Mouse (Mus musculus) intestine, postnatal 0 days (tissue): ENCODE data around the gene Otof. TPM values are rescaled to one million over a fixed set of nuclear protein-coding genes. Genes with fewer than 3 reads are reported as not detected.

ENCODE experiments used
- ATAC-seq: fragments of 200-750 bp; cut with Nextera tagmentation; 2 replicates; pipeline ENCODE4 v1.8.0; 2017; ENCODE audit warnings: mild to moderate bottlenecking, moderate TSS enrichment, moderate library complexity
- H3K27ac ChIP-seq: fragments of 300-500 bp; sonication (generic); 2 replicates; pipeline ENCODE4 v1.5.1; 2014; ENCODE audit warnings: mild to moderate bottlenecking, low read depth, low read length, moderate library complexity
- H3K27me3 ChIP-seq: fragments of 300-500 bp; sonication (generic); replicated peaks from 2 replicates; pipeline ENCODE4 v1.6.1; 2014; ENCODE audit warnings: low read length, mixed read lengths; ENCODE audit not compliant: control insufficient read depth, insufficient read depth
- H3K36me3 ChIP-seq: fragments of 300-500 bp; sonication (generic); 2 replicates; pipeline ENCODE4 v1.6.1; 2014; ENCODE audit warnings: mild to moderate bottlenecking, moderate library complexity; ENCODE audit not compliant: control insufficient read depth, insufficient read depth
- H3K4me1 ChIP-seq: fragments of 300-500 bp; sonication (generic); replicated peaks from 2 replicates; pipeline ENCODE4 v1.6.1; 2014; ENCODE audit warnings: antibody characterized with exemption, low read length, mixed read lengths; ENCODE audit not compliant: control insufficient read depth, insufficient read depth
- H3K4me2 ChIP-seq: fragments of 300-500 bp; sonication (generic); replicated peaks from 2 replicates; pipeline ENCODE4 v1.6.1; 2014; ENCODE audit warnings: low read depth, mild to moderate bottlenecking, moderate library complexity
- H3K4me3 ChIP-seq: fragments of 300-500 bp; sonication (generic); 2 replicates; pipeline ENCODE4 v1.5.1; 2014; ENCODE audit warnings: low read depth, low read length
- H3K9ac ChIP-seq: fragments of 300-500 bp; sonication (generic); 2 replicates; pipeline ENCODE4 v1.6.1; 2014; ENCODE audit warnings: mild to moderate bottlenecking, low read depth, low read length
- H3K9me3 ChIP-seq: fragments of 300-500 bp; sonication (generic); 2 replicates; pipeline ENCODE4 v1.6.1; 2016; ENCODE audit warnings: mixed run types; ENCODE audit not compliant: control insufficient read depth
- CTCF ChIP-seq: sonication (generic); IDR thresholded peaks from 2 replicates; pipeline ENCODE4 v1.5.1; 2016; ENCODE audit warnings: low read depth, mild to moderate bottlenecking, control low read depth, antibody characterized with exemption, moderate library complexity
- WGBS: fragments of 180-500 bp; shearing (Covaris S2); extraction: QIAGEN DNeasy Blood & Tissue Kit; methylation state at CpG from one replicate; pipeline ENCODE4 v1.1.7; 2014; 5-methylcytosine and 5-hydroxymethylcytosine counted together
- polyA plus RNA-seq: library from polyadenylated mRNA; unstranded; fragments of >200 nt; fragmentation: Nextera tagmentation; extraction: Ambion mirVana; gene quantifications from 2 replicates; pipeline ENCODE4 v1.2.1, GENCODE M21; 2015

Gene Otof
- polyA plus RNA-seq, 1 experiment from 2014 or later, result 0.05 TPM

DNA sequence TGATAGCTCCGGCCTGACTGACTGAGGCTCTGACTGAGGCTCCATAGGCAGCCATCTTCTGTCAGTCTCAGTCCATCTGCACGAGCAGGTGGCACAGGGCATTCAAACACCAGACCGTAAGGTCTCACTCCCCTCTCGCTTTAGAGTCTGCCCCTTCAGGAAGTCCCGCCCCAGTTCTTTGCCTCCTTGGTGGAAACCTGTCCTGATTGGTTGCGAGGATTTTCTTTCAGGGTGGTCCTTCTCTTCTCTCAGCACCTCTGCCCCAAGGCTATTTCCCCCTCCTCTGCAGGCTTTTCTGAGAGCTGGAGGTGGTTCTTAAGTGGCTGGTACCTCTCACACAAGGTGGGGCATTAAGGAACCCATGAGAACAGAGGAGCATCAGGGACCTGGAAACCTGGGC, 8.7 kb upstream of the Otof start:
- Histone ChIP-seq H3K27me3 (0 out of 2 replicates have a peak, but pooled peaks cover 5% of the 10 kb centered on the region), H3K4me1 (no peaks in the 10 kb centered on the region), H3K4me2 (no peak overlapping the region), H3K27ac (no peak overlapping the region), H3K4me3 (no peak overlapping the region), H3K9ac (no peak overlapping the region), H3K9me3 (no peaks in the 10 kb centered on the region), H3K36me3 (no peaks in the 10 kb centered on the region)
- no peak for TF ChIP-seq CTCF
- 66% methylated on average over 6 of the region's 6 CpGs for WGBS
- no peak for ATAC-seq

GRCm38 (mm10) chr5:30466315-30466714, 4.6 kb upstream of the Otof start:
- no peaks in the 10 kb centered on the region for H3K36me3 ChIP-seq
- H3K9ac ChIP-seq, result no peak overlapping the region
- no peaks in the 10 kb centered on the region for H3K9me3 ChIP-seq
- H3K27ac ChIP-seq, result no peak overlapping the region
- no peaks in the 10 kb centered on the region for H3K4me1 ChIP-seq
- H3K4me2 ChIP-seq, result peak overlapping the region; percentile 38; the same call in 1 of the 2 replicates
- H3K27me3 ChIP-seq, result peaks cover 11% of the 10 kb centered on the region
- H3K4me3 ChIP-seq, result no peak overlapping the region
- no peak for ATAC-seq
- TF ChIP-seq CTCF, result no peak
- 33% methylated on average over 9 of the region's 9 CpGs for WGBS

DNA sequence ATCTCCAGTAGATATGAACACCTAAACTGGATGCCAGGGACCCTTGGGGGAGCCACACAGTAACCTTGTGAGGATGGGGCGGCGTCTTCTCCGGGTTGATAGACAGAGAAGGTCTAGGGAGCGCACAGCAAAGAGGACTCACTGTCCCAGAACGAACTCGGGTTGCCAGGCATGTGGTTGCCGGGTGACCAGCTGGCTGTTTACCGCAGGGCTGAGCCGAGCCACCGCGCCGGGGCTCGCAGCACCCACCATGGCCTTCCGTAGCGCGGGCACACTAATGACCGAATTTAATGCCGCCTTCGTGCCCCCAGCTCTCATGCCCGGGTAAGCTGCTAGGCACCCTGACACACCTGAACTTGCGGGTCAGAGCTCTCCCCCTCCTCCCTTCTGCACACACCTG, 4.1 kb upstream of the Otof start, which contains the start of gene 1700001C02Rik:
1700001C02Rik (plus strand) TSS at position 187 of the 400 bp plus-strand sequence.
- Histone ChIP-seq H3K27ac (no peak within 1 kb of the TSS), H3K36me3 (no peaks in the 10 kb centered on the region), H3K9ac (no peak within 1 kb of the TSS), H3K4me1 (no peaks in the 10 kb centered on the region), H3K4me3 (no peak within 1 kb of the TSS), H3K9me3 (no peaks in the 10 kb centered on the region), H3K27me3 (peaks cover 11% of the 10 kb centered on the region), H3K4me2 (peak within 1 kb of the TSS; percentile 38)
- no peak for ATAC-seq
- no peak for TF ChIP-seq CTCF
- WGBS, result 19% methylated on average over 21 of the region's 21 CpGs

DNA sequence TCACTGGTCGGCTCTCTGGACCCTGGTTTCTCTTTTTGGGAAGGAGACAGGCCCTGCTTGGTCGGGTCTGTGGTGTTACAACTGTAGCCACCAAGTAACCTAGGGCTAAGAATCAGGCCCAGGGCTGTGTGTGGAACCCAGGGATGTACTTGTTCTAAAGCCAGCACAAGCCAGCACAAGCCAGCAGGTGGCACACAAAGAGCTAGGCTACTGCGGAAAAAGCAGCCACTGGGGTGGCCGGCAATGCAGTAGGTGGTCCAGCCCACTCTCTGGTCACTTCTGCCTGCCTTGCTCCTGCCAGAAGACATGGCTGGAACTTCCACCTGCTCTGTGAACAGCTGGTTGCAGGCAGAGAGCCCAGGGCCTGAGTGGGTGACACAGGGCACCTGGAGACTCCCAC, 1.6 kb downstream of the Otof start:
- Histone ChIP-seq H3K4me3 (no peak overlapping the region), H3K27me3 (peaks cover 5% of the 10 kb centered on the region), H3K9me3 (no peaks in the 10 kb centered on the region), H3K27ac (no peak overlapping the region), H3K9ac (no peak overlapping the region), H3K36me3 (no peaks in the 10 kb centered on the region), H3K4me2 (no peak overlapping the region), H3K4me1 (no peaks in the 10 kb centered on the region)
- WGBS, result 47% methylated on average over 4 of the region's 4 CpGs
- no peak for ATAC-seq
- TF ChIP-seq CTCF, result peak; percentile 48

DNA sequence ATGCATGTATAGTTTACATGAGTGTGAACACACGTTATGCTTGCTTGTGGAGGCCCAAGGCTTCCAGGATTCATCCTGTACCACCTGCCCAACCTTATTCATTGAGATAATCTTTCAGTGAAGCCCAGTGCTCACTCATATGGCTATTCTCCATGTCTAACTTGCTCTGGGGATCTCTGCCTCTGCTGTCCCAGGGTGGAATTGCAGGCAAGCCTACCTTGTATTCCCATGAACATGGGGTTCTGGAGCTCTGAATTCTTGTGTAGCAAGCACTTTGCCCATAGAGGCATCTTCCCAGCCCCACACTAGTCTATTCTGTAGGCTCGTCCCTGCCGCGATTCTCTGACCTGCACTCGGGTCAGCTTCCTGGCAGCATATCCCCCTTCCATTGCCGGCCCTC, 5.7 kb downstream of the Otof start:
- Histone ChIP-seq H3K9ac (no peak overlapping the region), H3K9me3 (no peaks in the 10 kb centered on the region), H3K4me1 (no peaks in the 10 kb centered on the region), H3K27ac (no peak overlapping the region), H3K36me3 (no peaks in the 10 kb centered on the region), H3K27me3 (no peaks in the 10 kb centered on the region), H3K4me3 (no peak overlapping the region), H3K4me2 (no peak overlapping the region)
- ATAC-seq, result no peak
- WGBS, result 46% methylated on average over 6 of the region's 6 CpGs
- peak; percentile 61 for TF ChIP-seq CTCF

DNA sequence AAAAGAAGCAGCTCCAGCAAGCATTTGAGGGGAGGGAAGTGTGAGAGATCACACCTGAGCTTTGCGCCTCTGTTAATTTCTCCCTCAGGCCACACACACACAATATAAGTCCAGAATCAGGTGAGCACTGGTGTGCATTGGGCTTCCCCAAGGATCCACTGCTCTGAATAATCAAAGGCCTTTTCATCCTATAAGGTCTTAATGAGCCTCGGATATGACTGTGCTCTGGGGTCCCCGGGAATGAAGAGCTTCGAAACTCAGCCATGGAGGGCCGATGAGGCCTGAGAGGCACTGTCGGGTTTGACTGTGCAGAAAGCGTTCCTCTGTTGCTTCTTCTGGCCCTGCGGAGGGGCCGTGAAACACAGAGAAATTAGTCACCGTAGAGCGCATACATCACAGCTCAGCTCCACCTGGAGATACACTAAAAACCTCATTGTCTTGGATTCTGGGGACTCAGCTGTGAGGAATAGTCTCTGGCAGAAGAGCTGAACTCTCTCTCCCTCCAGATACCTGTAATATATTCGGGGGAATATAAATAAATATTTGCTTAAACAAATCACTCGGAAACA, 17.3 kb downstream of the Otof start:
- ATAC-seq, result no peak
- 79% methylated on average over 13 of the region's 13 CpGs for WGBS
- Histone ChIP-seq H3K9me3 (no peaks in the 10 kb centered on the region), H3K27me3 (no peaks in the 10 kb centered on the region), H3K36me3 (no peaks in the 10 kb centered on the region), H3K9ac (no peak overlapping the region), H3K4me2 (no peak overlapping the region), H3K4me1 (no peaks in the 10 kb centered on the region), H3K4me3 (no peak overlapping the region), H3K27ac (no peak overlapping the region)
- no peak for TF ChIP-seq CTCF

GRCm38 (mm10) chr5:30442196-30442595, 19.5 kb downstream of the Otof start:
- TF ChIP-seq CTCF, result peak; percentile 70
- 66% methylated on average over 5 of the region's 5 CpGs for WGBS

More at GRCm38 (mm10) chr5:30442196-30442595, 19.5 kb downstream of the Otof start:
- H3K36me3 ChIP-seq, result no peaks in the 10 kb centered on the region
- no peak overlapping the region for H3K27ac ChIP-seq
- H3K9ac ChIP-seq, result no peak overlapping the region
- no peak for ATAC-seq
- H3K4me3 ChIP-seq, result no peak overlapping the region
- H3K27me3 ChIP-seq, result no peaks in the 10 kb centered on the region
- no peak overlapping the region for H3K4me2 ChIP-seq
- H3K9me3 ChIP-seq, result no peaks in the 10 kb centered on the region
- no peaks in the 10 kb centered on the region for H3K4me1 ChIP-seq
